In the genomic region with DNA sequence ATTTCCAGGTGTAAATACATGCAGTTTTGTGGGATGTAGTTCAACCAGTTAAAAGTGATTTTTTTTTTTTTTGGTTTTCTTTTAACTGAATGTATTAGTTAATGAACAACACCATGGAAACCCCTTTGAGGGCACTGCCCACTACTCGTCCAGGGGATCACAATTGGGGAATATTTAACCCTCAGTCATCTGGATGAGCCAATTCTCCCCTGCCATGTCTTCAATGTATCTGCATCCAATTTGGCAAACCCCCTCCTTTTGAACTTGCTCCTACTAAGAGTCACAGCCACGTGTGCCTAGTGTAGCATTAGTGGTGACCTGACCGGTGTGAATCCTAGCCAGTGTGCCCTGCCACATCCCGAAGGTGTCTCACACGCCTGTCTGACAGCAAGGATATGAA, we compare ENCODE assay signal across 21 mouse cellular contexts. TPM values are rescaled to one million over a fixed set of nuclear protein-coding genes. Genes with fewer than 3 reads are reported as not detected.
"Had no signal": no experiment of that assay in that cellular context is flagged by ENCODE, and none has a peak within 500 bp of the region (broad histone marks: within the 10 kb centered on the region; RNA-seq: fewer than 3 reads in every experiment).

No protein-coding gene starts in this region.

- H3K4me2 ChIP-seq: limb, embryonic 12.5 days; limb, embryonic 15.5 days; liver, embryonic 12.5 days; midbrain, embryonic 12.5 days; midbrain, embryonic 15.5 days; neural tube, embryonic 12.5 days; neural tube, embryonic 15.5 days had no signal

- H3K27ac ChIP-seq: left cerebral cortex, adult 2 months; limb, embryonic 12.5 days; limb, embryonic 15.5 days; liver, embryonic 12.5 days; midbrain, embryonic 12.5 days; midbrain, embryonic 15.5 days; neural tube, embryonic 12.5 days; neural tube, embryonic 15.5 days had no signal

- H3K36me3 ChIP-seq: midbrain, embryonic 12.5 days; midbrain, embryonic 15.5 days; neural tube, embryonic 12.5 days; neural tube, embryonic 15.5 days had no signal

- DNase-seq: layer of hippocampus, postnatal 36 days; lung, adult 2 months; lung, postnatal 14 days; lung, postnatal 4 days; thymus, adult 18-20 months; thymus, postnatal 36 days had no signal

- ATAC-seq: intestine, postnatal 0 days; liver, embryonic 12.5 days; midbrain, embryonic 15.5 days had no signal

- H3K9me3 ChIP-seq: limb, embryonic 12.5 days; limb, embryonic 15.5 days; liver, embryonic 12.5 days; midbrain, embryonic 12.5 days; midbrain, embryonic 15.5 days; neural tube, embryonic 12.5 days; neural tube, embryonic 15.5 days had no signal

- H3K4me3 ChIP-seq: left cerebral cortex, adult 2 months; limb, embryonic 12.5 days; limb, embryonic 15.5 days; liver, embryonic 12.5 days; midbrain, embryonic 12.5 days; midbrain, embryonic 15.5 days; neural tube, embryonic 12.5 days; neural tube, embryonic 15.5 days had no signal

- H3K9ac ChIP-seq: limb, embryonic 12.5 days; limb, embryonic 15.5 days; liver, embryonic 12.5 days; midbrain, embryonic 12.5 days; midbrain, embryonic 15.5 days; neural tube, embryonic 12.5 days; neural tube, embryonic 15.5 days had no signal

- H3K27me3 ChIP-seq: limb, embryonic 12.5 days; limb, embryonic 15.5 days; liver, embryonic 12.5 days; midbrain, embryonic 12.5 days; midbrain, embryonic 15.5 days; neural tube, embryonic 12.5 days; neural tube, embryonic 15.5 days had no signal

- H3K4me1 ChIP-seq: limb, embryonic 12.5 days; limb, embryonic 15.5 days; midbrain, embryonic 12.5 days; midbrain, embryonic 15.5 days; neural tube, embryonic 12.5 days; neural tube, embryonic 15.5 days had no signal

RNA-seq across cellular contexts. Expression of gene Gm21970, which starts 27.0 kb away (rescaled TPM):
- polyA plus RNA-seq: intestine, postnatal 0 days; limb, embryonic 12.5 days; limb, embryonic 15.5 days; liver, embryonic 12.5 days; liver, embryonic 16.5 days; lung, adult 2 months; lung, embryonic 16.5 days; midbrain, embryonic 12.5 days; midbrain, embryonic 15.5 days; neural tube, embryonic 12.5 days; neural tube, embryonic 15.5 days; small intestine, adult 2 months; spleen, adult 2 months; stomach, embryonic 16.5 days; testis, adult 2 months had no signal
